Mouse (Mus musculus) CD4-positive, CD25-positive, alpha-beta regulatory T cell, adult 2 months (primary cell): ENCODE data around the gene Dtx1.
A peak's percentile ranks its signal among the peaks of the same experiment; 100 is the strongest.

Source experiments
- DNase-seq: peaks from one replicate; pipeline ENCODE4 v3.0.0-alpha.2; 2012; ENCODE audit warnings: low read depth, low spot score

Gene Dtx1

DNA sequence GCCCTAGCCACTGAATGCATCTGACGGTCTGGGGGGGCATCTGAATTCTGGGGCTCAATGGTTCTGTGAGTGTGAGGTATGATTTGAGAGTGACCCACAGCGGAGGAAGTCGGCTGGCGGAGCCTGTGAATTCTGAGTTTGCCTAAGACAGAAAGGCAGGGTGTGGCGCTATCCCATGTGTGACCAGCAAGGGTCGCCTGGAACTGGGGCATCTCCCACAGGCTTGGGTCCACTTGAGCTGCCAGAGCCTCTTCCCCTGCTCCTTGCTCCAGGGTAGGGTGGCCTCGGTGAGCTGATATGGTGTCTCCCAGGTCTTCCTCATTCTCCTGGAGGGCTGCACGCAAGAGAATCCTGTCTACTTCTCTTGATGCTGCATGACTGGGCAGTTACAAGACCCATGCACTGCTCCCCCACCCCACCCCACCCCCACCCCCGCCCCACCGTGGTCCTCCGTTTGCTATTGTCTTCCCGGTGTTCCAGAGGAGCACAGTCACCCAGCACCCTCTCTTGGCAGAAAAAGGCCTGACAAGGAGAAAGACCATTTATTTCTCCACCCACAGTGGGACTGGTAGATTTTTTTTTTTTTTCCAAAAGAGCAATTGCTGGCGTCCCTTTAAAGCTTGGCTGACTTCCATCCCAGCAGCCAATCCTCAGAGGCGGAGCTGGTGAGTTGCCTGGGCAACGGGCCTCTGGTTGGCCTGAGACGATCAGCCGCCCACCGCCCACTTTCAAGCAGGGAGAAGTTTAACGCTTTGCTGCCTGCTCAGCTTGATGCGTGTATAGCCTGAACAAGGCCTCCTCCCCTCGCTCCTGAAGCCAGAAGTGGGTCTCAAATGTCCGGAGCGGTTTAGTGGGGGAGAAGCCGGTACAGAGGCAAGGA, 31.8 kb downstream of the Dtx1 start:
- DNase-seq, result peak; percentile 70

DNA sequence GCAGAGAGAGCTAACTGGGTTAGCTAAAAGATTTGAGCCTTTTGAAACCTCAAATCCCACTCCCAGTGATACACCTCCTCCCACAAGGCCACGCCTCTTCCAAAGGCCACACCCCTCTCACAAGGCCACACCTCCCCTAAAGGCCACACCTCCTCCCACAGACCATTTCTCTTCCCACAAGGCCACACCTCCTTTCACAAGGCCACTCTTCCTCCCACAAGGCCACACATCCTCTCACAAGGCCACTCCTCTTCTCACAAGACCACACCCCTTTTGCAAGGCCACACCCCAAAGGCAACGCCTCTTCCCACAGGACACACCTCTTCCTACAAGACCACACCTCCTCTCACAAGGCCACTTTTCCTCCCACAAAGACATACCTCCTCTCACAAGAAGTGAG, 34.2 kb downstream of the Dtx1 start:
- DNase-seq, result peak; percentile 79

DNA sequence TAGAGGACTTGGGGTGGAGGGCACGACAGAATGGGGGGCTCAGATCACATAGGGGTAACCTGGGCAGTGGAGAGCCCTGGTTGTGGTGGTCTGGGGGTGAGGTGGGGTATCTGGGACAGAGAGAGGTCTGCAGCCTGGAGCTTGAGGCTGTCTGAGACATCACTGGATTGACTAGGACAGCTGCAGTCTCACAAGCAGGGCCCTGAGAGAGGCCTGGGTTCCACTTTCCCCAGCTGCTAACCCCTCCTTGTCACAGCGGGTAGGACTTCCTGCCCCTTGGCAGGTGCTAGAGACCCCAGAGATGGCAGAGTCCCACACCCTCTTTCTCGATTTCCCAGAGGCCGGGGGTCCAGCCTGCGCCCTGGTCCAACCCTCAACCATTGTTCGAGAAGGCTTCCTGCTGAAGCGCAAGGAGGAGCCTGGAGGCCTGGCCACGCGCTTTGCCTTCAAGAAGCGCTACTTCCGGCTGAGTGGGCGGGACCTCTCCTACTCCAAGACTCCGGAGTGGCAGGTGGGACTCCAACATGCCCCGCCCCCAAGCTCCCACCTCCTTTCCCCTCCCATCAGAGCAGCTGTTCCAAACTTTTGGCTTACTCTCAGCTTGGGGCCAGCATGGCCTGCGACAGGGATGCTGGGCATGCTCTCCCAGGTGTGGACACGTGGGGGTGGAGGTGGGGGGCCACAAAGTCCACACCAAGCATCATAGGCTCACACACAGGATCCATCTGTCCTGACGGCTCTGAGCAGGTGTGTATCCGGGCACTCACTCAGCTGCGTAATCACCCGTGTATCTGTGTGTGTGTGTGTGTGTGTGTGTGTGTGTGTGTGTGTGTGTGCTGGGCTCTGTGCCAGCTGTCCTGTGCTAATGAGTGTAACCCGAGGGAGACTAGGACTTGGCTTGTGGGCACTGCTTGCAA, 37.2 kb downstream of the Dtx1 start:
- peak; percentile 69 for DNase-seq

- DNase-seq, result peak; percentile 91
Observed at GRCm38 (mm10) chr5:120673626-120674025, 38.1 kb downstream of the Dtx1 start.

GRCm38 (mm10) chr5:120671865-120672264, 39.9 kb downstream of the Dtx1 start:
- no peak for DNase-seq

DNA sequence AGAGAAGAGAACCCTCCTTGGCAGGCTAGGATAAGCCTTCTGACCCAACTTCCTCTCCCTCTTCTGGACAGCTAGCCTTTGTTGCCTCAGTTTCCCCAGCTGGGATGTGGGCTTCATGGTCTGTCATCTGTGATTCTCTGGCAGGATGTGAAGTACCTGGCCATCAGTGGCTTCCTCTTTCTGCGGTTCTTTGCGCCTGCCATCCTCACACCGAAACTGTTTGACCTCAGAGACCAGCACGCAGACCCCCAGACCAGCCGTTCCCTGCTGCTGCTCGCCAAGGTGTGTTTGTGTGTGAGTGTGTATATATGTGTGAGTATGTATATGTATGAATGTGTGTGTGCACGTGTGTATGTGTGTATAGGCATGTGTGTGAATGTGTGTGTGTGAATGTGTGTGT, 41.6 kb downstream of the Dtx1 start:
- no peak for DNase-seq

DNA sequence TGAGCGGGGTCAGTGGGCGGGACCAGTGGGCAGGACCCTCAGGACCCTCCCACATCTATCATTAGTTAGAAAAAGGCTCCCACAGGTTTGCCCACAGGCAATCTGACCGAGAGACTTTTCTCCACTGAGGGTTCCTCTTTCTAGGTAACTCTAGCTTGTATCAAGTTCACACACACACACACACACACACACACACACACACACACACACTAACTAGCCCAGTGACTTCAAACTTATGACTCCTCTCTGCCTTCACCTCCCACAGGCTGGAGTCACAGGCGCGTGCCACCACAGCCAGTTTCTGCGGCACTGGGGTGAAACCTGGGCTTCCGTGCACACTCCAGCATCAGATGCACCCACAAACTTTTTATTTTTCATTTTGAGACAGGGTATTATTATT, 43.0 kb downstream of the Dtx1 start:
- DNase-seq, result no peak

DNA sequence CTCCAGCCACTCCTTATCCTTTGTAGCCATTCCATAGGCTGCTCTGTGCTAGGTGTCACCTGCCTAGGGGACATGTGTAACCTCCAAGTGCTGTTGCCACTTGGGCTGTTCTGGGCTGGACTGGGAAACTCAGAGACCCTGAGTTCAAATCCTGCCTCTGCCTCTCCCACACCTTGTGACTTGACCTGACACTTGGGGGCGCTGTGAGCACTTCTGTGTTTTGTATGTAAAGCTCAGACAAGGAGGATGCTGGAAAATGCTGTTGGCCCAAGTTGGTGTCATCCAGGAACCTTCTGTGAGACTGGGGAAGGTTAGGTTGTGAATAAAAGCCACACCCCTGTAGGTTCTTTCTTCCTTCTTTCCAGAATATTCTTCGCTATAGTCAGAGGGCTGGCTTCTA, 46.8 kb downstream of the Dtx1 start:
- peak; percentile 60 for DNase-seq

GRCm38 (mm10) chr5:120660816-120661215, 50.9 kb downstream of the Dtx1 start:
- peak; percentile 56 for DNase-seq

GRCm38 (mm10) chr5:120656281-120656751, 55.4 kb downstream of the Dtx1 start:
- DNase-seq, result no peak

- DNase-seq, result no peak
Observed at GRCm38 (mm10) chr5:120653873-120654272, 57.9 kb downstream of the Dtx1 start.

DNA sequence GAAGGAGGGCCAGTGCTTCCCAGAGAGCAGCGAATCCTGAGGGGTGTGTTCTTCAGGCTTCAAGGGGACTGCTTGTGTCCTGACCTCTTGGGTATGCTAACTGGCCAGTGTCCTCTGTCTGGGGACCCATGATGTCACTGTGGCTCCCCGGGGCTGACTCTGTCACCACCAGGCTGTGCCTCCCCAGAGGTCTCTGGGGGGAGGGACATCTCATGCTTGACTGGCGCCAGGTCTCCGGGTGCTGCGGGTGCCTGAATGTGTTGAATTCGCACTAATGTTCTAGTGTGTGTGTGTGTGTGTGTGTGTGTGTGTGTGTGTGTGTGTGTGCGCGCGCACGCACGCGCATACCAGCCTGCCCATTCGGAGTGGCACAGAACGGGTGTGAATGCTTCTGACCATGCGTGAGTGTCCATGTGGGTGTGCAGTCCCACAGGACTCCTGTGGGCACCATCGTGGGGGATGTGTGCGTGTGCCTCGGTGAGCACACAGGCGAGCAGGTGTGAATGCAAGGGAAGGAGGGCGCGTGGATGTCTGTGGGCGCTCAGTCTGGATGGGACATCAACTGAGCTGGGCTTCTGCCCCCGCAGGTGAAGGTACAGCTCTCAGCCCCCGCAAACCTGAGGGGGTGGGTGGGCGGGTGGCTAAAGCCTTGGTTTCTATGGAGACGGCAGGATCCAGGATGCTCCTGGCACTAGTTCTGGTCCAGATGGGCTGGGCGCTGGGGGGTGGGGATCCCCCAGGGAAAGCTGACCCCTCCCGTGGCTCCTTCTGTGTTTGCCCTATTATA, 58.6 kb downstream of the Dtx1 start:
- no peak for DNase-seq

DNA sequence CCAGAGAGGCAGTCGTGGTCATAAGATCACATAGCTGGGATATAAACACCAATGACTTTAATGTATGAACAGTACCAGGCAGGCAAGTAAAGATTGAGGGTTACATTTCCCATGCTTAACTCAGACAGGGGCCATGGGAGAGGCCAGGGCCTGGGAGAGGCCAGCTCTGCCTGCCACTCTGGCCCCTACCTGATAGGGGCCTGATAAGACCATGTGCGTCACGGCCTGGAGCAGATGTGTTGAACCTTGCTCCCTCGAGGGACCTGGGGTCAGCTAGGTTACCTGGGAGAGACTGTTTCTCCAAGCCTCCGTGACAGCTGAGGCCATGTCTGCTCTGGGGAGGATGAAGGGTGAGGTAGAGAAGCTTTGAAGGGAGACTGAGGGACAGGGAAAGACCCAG, 60.5 kb downstream of the Dtx1 start:
- no peak for DNase-seq

- no peak for DNase-seq
Observed at GRCm38 (mm10) chr5:120649938-120650337, 61.8 kb downstream of the Dtx1 start.

- DNase-seq, result no peak
Observed at GRCm38 (mm10) chr5:120649374-120649933, 62.3 kb downstream of the Dtx1 start.

DNA sequence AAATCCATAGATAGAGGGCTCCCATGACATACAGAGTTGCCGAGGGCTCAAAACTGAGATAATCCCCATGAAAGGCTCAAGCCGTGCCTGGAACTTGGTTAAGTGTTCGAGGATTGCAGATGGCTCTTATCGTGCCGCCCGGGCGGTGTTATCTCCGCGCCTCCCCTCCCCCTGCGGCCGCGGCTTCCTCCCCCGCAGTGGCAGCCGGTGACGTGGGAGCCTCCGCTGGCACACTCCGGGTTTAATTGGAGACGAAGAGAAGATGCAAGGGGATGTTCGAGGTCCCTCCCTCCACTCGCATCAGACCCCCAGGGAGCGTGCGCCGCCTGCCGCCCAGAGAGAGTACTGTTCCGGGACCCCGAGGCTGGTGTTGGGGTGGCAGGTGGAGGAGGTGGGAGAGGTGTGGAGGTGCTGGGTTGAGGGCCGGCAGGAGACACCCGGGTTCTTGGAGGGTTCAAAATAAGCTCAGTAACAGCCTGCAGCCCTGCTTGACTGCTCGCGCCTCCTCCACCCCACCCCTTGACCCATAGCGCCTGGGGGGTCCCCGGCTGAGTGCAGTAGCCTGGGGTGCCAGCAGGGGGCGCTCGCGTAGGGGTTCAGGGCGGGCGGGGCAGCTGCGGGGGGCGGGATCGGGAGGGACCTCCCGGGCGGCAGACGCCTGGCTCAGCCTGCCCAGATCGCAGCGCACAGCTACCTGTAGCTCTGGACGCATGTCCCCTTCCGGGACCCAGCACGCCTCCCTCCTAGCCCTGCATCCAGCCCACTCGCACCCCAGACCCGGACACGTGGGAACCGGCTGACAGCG, 63.0 kb downstream of the Dtx1 start, which contains the start of gene Rasal1:
Gene Rasal1 (plus strand): TSS at position 244 of the 805 bp plus-strand sequence.
- peak; percentile 95 for DNase-seq

DNA sequence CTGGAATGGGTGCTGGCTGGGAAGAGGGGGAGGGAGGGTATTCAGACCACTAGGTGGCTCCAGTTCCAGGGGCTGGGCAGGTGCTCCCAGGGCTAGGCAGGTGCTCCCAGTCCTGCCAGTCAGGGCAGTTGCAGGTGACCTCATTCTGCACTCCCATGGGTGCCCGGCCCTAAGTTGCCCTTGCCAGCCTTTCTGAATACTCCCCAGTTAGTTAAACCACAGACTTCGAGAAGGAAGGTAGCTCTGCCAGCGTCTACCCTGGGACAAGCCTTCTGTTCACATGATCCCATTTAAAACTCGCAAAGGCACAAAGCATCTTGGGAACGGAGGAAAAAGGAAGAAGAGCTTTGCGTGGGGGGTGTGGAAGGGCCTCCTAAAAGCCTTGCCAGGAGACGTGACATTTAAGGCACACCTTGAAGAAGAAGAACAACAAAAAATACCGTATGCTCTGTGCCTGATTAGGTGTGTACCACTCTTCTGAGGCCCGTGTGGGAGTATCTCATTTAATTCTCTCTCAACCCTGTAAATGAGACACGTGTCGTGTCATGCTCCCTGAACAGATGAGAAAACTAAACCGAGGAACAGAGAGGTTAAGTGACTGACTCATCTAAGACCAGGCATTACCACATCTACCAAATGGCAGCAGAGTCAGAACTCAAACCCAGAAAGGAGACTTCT, 63.8 kb downstream of the Dtx1 start:
- peak; percentile 67 for DNase-seq

DNA sequence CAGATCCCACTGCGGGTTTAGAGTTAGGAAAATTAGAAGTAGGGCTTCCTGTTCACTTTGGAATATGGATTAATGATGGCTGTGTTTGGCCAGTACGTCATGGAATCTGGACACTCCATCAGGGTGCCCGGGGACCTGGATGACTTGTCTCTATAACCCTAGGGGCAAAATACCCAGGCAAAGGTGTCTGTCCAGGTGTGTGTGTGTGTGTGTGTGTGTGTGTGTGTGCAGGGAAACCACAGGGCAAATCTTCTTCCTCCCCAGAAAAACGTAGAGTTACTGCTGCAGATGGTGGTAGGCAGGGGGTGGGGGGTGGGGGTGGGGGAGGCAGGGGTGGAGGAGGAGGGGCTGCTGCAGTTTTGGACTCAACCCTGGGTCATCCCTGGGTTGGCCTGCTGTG, 64.4 kb downstream of the Dtx1 start:
- no peak for DNase-seq

DNA sequence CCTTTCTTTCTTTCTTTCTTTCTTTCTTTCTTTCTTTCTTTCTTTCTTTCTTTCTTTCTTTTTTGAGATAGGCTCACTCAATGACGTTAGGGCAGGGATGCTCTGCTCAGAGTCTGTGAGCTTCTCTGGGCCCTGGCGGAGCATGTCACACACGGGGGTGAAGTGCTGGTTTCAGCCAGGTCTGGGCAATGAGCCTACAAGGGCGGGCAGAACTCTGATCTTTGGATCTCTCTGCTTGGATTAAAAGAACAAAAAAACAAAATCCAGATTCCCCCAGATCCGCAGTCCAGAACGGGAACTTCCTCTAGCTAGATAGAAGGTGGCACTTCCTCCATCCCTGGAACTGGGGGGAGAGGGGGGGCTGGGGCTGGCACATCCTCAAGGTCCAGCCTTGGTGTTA, 65.9 kb downstream of the Dtx1 start:
- no peak for DNase-seq

DNA sequence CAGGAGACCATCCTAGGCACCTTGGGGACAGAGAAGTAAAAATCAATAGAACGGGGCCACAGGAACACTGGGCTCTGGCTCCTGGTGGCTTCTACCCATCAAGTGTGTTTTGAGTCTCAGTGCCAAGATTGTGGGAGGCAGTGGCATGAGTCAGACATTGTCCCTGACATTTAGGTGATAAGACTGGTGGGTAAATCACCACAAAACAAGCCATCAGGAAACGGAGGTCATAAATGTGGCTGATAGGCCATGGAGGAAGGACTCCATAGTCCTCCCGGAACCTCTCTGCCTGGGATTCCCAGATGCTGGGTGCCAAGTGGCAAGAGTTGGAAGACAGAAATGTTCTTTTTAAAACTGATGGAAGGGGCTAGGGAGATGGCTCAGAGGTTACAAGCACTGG, 67.5 kb downstream of the Dtx1 start:
- no peak for DNase-seq
